Mouse (Mus musculus): Measurements from ENCODE around the gene Trmt112. TPM values are rescaled to one million over a fixed set of nuclear protein-coding genes. Genes with fewer than 3 reads are reported as not detected.

Gene Trmt112
- polyA plus RNA-seq, 1 experiment: 344 TPM

DNA sequence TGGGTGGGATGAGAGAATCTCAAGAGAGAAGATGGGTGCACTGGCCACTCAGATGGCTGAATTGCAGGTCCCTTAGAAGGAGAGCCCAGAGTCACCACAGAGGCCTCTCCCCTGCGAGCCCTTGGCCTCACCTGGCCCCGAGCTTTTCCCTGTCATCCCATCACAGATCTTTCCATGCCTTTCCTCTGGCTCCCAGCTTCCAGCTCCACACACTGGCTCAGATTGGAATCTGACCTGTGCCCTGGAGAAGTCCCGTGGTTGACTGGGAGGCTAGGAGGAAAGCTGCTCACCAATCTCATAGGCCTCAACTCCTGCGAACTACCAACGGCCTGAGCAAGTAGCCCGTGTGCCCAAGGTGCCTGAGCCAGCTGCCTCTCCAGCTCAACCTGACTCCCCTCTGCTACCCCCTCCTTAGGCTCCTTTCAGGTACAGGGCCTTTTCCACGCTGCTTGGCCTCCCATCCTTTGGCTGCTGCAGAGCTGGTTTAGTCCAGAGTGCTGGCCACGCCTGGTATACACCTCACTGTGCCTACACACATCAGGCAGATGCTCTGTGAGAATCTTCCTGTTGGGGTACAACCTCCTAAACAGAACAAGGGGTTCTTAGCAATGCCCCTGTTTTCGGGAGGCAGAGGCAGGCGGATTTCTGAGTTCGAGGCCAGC is 3.9 kb upstream of the Trmt112 start:
- no peak for TF ChIP-seq GATA1 (IDR thresholded peaks at IDR 0.05; ENCODE audit: low read length)

DNA sequence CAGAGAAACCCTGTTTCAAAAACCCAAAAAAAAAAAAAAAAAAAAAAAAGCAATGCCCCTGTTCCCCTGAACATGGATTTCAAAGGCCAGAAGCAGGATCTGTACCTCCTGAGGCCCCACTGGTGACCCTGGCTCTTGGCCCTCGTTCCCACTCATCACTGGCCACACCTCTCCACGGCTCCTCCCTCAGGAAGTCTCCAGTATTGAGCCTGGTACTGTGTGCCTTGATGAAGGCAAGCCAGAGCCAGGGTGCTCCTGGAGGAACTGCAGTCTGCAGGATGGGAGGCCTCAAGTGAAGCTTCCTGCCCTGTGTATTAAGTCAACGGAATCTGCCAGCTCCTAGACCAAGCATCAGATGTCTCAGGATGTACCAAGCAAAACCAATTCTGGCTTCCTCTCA is 3.3 kb upstream of the Trmt112 start:
- no peak for TF ChIP-seq GATA1 (IDR thresholded peaks at IDR 0.05; ENCODE audit: low read length)

DNA sequence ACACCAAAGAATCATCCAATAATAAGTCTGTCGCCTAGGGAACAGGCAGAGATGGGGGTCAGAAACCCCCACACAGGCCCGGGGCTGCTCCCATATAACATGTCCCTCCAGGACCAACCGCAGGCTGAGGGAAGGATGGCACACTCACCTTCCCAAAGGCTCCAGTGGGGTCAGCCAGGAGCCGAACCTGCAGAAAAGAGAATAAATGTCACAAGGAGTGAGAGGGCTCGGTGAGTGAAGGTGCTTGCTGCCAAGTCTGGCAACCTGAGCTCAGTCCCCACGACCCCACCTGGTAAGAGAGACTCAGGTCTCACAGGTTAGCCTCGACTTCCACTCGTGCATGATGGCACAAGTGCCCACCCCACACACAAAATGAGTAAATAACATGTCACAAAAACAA is 2.4 kb upstream of the Trmt112 start:
- no peak for TF ChIP-seq GATA1 (IDR thresholded peaks at IDR 0.05; ENCODE audit: low read length)

DNA sequence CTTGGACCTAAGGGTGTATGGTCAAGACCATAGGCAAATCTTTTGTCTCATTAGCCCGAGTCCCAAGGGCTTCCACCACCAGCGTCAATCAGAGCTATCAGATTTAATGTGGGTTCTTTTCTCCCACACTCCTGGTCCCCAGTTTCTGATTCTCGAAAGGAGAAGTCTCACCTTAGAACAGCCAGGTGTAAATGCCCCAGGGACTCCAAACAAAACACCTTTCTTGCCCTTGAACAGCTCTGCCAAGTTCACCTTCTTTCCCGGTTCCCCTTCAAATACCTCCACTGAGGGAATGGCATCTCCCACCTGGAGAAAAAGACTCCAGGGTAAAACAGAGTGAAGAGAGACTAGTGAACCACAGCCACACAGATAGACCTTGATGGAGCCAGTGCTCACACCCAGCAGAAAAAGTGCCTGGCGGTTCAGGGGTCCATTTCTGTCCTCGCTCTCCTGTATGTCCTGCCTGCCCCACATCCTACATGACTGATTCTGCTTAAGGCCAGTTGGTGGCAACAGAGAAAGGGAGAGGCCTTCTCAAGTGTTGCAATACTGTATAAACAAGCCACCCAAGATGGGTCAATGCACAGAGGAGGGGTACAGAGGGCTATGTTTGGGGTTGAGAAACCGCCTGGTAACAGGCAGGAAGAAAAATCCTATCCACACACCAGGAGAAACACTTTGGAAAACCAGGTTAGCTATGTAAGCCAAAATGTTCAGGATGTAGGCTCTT is 1.5 kb upstream of the Trmt112 start:
- TF ChIP-seq GATA1 (IDR thresholded peaks at IDR 0.05; ENCODE audit: low read length): no peak

DNA sequence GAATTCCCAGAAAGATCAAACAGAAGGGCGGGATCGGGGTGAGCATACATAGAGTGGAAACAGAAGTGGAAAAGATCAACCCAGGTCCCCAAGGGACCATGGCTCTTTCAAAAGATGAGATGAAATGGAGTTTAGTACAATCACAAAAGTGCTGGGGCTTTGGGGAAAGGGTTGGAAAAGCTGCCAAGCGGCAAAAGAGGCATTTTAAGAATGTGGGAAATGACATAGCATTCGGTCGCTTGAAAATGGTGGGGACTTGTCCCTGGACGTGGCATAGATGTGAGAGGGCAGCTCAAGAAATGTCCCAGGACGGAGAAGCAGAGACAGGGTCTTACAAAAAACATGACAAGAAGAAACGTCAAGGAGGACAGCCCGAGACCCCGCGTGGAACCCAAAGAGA is 477 bp upstream of the Trmt112 start:
- TF ChIP-seq GATA1 (IDR thresholded peaks at IDR 0.05; ENCODE audit: low read length): no peak

DNA sequence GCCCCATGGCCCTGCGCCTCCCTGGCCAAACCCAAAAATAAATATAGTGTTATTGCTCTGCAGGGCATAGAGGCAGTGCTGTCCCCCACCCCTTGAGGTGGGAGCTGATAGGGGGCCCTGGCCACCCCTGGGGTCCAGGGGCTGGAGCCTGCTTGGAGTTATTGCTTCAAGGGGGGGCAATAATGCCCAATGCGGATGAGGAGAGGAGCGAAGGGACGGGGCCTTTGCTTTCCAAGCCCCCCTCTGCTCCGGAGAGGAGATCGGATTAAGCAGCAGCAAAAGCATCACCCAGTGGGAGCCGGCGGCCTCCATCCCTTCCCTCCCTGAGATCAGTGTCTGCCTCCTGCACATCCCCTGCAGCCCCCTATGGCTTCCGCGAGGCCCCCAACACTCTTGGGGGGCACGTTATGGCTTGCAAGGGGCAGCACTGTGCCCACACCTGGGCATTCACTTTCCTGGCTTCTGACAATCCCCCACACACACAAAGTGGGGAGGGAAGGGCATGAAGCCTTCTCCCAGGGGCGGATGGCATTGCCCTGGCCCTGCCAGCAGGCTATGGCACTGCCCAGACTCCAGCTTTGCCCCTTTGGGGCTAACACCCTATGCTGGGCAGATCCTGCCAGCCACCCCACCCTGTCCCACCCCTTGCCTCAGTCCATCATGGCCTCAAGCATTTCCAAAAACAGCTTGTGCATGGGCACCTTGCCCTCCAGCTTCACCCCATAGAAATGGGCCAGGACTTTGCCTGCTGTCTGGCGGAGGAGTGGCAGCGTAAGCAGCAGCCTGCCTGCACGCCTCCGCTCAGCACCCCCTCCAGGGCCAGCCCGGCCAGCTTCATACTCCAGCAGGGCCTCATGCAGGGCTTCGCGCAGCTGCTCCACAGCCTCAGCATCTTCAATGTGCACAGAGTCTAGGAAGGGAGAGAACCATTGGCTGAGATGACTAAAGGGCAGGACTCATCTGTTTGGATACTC is 1.9 kb downstream of the Trmt112 start:
- TF ChIP-seq GATA1 (IDR thresholded peaks at IDR 0.05; ENCODE audit: low read length): no peak

DNA sequence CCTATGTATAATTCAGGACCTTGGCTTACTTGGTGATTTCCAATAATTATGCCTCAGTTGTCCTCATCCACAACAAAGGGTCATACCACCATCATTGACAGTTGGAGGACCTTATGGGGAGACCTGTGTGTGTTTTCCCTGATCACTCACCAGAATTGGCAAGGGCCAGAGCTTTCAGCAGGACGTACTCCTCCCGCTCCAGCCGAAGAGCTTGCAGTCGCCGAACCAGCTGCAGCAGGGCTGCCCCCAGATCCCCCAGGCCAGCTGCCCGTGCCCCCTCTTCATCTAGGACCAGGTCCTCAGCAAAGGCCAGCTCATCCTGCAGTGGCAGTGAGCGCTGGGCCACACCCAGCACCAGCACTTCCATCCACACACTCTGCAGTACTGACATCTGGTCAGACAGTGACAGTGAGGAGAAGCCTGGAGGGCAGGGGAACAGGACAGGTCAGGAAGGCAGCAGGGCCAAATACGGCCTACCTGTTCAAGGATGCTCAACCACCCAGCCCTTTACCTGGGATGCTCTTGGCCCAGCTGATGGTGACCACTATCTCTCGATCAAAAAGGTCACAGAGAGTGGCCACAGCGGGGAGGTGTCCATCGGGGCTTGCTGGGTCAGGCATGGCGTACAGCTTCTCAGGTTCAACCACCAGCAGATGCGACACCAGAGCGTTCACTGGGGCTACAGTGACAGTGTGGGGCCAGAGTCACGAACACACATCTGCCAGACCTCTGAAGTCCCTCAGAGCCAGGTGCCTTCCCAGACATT is 2.9 kb downstream of the Trmt112 start:
- TF ChIP-seq GATA1 (IDR thresholded peaks at IDR 0.05; ENCODE audit: low read length): no peak

DNA sequence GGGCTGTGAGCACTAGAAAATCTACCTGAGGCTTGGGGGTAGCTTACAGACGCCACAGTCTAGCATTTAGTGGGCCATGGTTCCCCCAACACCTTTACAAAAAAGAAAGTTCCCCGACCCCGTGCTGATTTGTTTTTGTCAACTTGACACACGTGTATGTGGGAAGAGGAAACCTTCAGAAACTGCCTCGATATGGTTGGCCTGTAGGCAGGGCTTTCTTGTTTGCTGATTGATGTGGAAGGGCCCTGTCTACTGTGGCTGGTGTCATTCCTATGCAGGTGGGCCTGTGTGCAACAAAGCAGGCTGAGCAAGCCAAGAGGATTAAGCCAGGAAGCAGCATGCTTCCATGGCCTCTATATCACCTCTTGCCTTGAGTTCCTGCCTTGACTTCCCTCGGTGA is 3.5 kb downstream of the Trmt112 start:
- no peak for TF ChIP-seq GATA1 (IDR thresholded peaks at IDR 0.05; ENCODE audit: low read length)

DNA sequence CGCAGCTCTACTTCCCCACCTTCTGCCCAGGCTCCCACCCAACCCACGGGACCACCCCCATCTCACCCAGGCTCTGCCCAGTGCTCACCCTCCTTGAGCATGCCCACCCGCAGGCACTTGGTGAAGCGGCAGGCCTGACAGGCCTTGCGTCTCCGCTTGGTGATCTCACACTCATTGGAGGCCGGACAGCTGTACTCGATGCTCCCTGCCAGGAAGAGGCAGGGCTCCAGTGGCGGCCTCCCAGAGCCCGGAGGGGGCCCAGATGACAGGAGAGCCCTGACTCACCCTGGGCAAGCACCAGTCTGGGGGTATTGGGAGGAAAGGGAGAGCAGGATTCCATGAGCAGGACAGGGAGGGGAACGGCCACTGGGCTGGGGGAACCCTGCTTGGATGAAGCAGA is 4.5 kb downstream of the Trmt112 start:
- TF ChIP-seq GATA1 (IDR thresholded peaks at IDR 0.05; ENCODE audit: low read length): no peak

DNA sequence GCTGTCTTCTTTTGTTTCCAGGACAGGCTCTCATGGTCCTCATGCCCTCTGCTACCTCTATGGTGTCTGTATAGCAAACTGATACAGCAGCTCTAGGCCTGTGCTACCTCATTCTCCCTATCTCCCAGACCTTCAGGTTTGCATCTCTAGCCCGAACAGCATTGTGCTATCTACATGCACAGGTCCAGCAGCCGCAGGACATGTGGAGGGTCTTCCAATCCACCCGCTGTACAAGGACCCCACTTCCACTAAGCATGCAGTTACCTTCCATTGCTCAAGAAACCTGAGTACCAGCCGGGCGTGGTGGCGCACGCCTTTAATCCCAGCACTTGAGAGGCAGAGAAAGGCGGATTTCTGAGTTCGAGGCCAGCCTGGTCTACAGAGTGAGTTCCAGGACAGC is 5.0 kb downstream of the Trmt112 start:
- no peak for TF ChIP-seq GATA1 (IDR thresholded peaks at IDR 0.05; ENCODE audit: low read length)

DNA sequence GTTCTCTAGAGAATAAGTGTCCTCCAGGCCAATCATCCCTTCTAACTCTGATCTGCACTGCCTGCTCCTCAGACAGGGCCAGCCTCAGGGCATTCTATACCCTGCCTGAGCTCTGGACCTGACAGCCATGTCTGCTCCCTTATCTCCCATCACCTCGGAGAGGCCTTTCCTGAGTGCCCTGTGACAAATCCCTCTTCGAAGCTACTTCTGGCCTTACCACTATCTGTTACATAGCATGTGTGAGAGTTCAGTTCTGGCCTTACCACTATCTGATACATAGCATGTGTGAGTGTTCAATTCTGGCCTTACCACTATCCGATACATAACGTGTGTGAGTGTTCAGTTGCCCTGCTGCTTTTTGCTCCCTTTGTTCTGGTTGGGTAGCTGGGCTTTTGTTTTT is 5.8 kb downstream of the Trmt112 start:
- TF ChIP-seq GATA1 (IDR thresholded peaks at IDR 0.05; ENCODE audit: low read length): no peak

DNA sequence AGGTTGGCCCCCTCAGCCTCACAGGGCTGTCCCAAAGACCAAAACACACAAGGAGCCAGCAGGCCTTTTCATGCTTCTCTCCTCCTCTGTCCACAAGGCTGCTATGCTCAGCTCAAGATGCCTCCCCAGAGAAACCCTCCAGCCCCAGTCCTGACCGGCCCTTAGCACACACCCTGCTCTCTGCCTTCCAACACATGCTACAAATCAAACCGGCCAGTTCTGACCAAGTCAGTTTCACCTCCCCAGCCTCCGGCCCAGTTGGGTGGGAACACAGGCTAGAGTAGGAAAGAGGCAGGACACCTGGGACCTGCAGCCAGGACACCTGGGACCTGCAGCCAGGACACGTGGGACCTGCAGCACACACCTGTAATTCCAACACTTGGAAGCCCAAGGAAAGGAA is 7.0 kb downstream of the Trmt112 start:
- no peak for TF ChIP-seq GATA1 (IDR thresholded peaks at IDR 0.05; ENCODE audit: low read length)

DNA sequence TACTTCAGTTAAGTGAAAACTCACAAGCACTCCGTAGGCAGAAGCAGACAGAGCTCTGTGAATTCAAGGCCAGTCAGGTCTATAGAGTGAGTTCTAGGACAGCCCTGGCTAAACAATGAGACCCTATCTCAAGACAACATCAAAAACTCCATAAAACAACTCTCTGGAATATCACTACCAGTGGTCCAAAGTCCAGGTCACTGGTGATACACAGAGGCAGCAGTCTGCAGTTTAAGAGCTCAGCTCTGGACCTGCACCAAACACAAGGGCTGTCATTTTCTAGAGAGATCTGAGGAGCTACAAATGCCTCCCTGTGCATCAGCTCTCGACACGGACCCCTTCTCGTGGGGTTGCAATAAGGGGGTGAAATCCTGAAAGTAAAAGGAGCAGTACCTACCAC is 8.8 kb downstream of the Trmt112 start:
- TF ChIP-seq GATA1 (IDR thresholded peaks at IDR 0.05; ENCODE audit: low read length): no peak

DNA sequence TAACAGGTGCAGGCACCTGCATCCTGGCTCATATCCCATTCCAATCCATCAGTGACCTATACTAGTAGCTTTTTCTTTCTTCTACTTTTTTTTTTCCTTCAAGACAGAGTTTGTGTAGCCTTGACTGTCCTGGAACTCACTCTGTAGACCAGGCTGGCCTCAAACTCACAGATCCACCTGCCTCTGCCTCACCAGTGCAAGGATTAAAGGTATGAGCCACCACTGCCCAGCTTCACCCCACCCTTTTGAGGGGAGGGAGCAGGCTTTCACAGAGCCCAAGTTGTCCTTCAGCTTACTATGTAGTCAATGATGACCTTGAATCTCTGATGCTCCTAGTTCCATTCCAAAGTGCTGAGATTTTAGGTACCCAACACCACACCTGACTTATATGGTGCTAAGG is 9.9 kb downstream of the Trmt112 start:
- no peak for TF ChIP-seq GATA1 (IDR thresholded peaks at IDR 0.05; ENCODE audit: low read length)
